Mouse (Mus musculus): ENCODE data around the gene Scamp3. TPM values are rescaled to one million over a fixed set of nuclear protein-coding genes. Genes with fewer than 3 reads are reported as not detected.
A peak's percentile ranks its signal among the peaks of the same experiment; 100 is the strongest.

The Scamp3 gene
- polyA plus RNA-seq (2016; fragmentation: Nextera tagmentation; extraction: Ambion mirVana) = 89.7 and 94.4 TPM in 2 replicates

DNA sequence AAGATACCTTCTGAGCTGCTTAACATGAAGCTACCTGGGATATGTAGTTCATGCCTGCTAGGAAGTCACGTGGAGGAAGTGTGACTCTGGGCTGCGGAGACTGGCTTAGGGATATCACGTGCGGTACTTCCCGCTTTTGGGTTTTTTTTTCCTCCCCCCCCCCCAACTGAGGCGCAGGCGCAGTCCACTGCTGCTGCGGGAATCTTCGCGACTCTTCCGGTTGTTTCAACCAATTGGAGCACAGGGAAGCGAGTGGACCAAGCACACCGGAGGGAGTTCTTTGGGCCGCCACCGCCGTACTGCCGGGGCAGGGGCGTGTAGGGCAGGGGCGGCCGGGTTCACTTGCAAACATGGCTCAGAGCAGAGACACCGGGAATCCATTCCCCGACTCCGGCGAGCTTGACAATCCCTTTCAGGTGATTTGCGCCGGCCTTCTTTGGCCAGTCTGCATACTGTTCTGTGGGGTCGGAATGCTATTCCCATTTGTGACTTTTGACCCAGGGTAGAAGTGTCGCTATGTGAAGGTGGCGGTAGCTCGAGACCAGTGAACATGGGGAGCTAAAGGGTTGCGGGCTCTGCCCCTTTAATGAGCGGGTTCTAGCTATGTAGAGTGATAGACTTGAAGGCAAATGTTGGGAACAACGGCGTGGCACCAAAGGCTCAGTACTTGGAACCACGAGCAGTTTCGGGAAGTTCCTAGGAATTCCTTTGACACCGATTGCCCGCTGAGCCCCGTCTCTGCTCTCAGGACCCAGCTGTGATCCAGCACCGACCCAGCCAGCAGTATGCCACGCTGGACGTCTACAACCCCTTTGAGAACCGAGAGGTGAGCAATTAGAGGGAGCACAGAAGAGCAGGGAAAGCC lies at the start of gene Scamp3:
Gene Scamp3, plus strand, starts transcription at position 232 of the 865 bp plus-strand sequence.
- Histone ChIP-seq H3K9ac (peak within 1 kb of the TSS; percentile 78), H3K27me3 (no peaks in the 10 kb centered on the region), H3K4me1 (peaks cover 22% of the 10 kb centered on the region), H3K36me3 (replicated peaks) (peaks cover 79% of the 10 kb centered on the region), H3K27ac (peak within 1 kb of the TSS; percentile 67), H3K4me3 (replicated peaks) (peak within 1 kb of the TSS; percentile 73), H3K4me2 (peak within 1 kb of the TSS; percentile 93), H3K9me3 (no peaks in the 10 kb centered on the region)
- ATAC-seq (ENCODE audit: low FRiP score) = peak; percentile 95
- WGBS = under 1% methylated on average over 43 of the region's 43 CpGs

GRCm38 (mm10) chr3:89129908-89130307 lies 47.4 kb upstream of the Scamp3 start:
- H3K4me2 ChIP-seq = no peak overlapping the region
- H3K4me1 ChIP-seq = peaks cover 7% of the 10 kb centered on the region
- H3K27me3 ChIP-seq = peaks cover 5% of the 10 kb centered on the region
- no peaks in the 10 kb centered on the region for H3K9me3 ChIP-seq
- no peak overlapping the region for H3K4me3 ChIP-seq (replicated peaks)
- H3K27ac ChIP-seq = no peak overlapping the region
- no peak for ATAC-seq (ENCODE audit: low FRiP score)
- WGBS = 97% methylated on average over 3 of the region's 3 CpGs
- no peak overlapping the region for H3K9ac ChIP-seq
- no peaks in the 10 kb centered on the region for H3K36me3 ChIP-seq (replicated peaks)

- Histone ChIP-seq H3K27ac (no peak overlapping the region), H3K9ac (peak overlapping the region; percentile 54), H3K9me3 (no peaks in the 10 kb centered on the region), H3K4me1 (peaks cover 7% of the 10 kb centered on the region), H3K4me2 (peak overlapping the region; percentile 59), H3K27me3 (peaks cover 8% of the 10 kb centered on the region), H3K4me3 (replicated peaks) (peak overlapping the region; percentile 31; the same call in 1 of the 2 replicates), H3K36me3 (replicated peaks) (no peaks in the 10 kb centered on the region)
- ATAC-seq (ENCODE audit: low FRiP score) = no peak
- 44% methylated on average over 4 of the region's 4 CpGs for WGBS
These were observed 45.5 kb upstream of the Scamp3 start for GRCm38 (mm10) chr3:89131816-89132215.

- Histone ChIP-seq H3K4me1 (peaks cover 7% of the 10 kb centered on the region), H3K4me2 (peak overlapping the region; percentile 59), H3K9ac (peak overlapping the region; percentile 54), H3K27me3 (peaks cover 8% of the 10 kb centered on the region), H3K9me3 (no peaks in the 10 kb centered on the region), H3K4me3 (replicated peaks) (peak overlapping the region; percentile 31), H3K27ac (no peak overlapping the region), H3K36me3 (replicated peaks) (no peaks in the 10 kb centered on the region)
- peak; percentile 51; the same call in 1 of the 2 replicates for ATAC-seq (ENCODE audit: low FRiP score)
- 15% methylated on average over 30 of the region's 30 CpGs for WGBS
These were observed 44.8 kb upstream of the Scamp3 start for GRCm38 (mm10) chr3:89132285-89133062.

- Histone ChIP-seq H3K27ac (no peak overlapping the region), H3K9me3 (no peaks in the 10 kb centered on the region), H3K4me2 (no peak overlapping the region), H3K4me1 (peaks cover 7% of the 10 kb centered on the region), H3K4me3 (replicated peaks) (no peak overlapping the region), H3K27me3 (peaks cover 8% of the 10 kb centered on the region), H3K36me3 (replicated peaks) (no peaks in the 10 kb centered on the region), H3K9ac (no peak overlapping the region)
- no peak for ATAC-seq (ENCODE audit: low FRiP score)
- 80% methylated on average over 7 of the region's 7 CpGs for WGBS
These were observed 44.2 kb upstream of the Scamp3 start for GRCm38 (mm10) chr3:89133063-89133450.

DNA sequence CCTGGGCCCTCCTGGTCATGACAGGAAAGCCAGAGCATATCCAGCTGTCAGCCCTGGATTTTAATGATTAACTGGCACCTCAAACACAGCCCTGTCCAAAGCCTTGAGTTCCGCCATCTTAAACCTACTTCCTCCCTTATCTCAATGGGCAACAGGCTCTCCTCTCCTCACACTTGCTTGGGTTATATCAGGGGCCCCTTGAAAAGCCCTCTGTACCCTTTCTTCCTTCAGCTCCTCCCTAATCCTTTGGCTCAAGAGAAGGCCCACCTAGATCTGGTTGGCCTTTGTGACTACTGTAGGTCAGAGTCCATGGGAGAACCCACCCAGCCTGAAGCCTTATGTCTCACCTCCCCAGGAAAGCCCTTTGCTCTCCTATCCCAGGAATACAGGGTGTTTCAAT lies 43.5 kb upstream of the Scamp3 start:
- no peak overlapping the region for H3K27ac ChIP-seq
- no peak for ATAC-seq (ENCODE audit: low FRiP score)
- H3K36me3 ChIP-seq (replicated peaks) = no peaks in the 10 kb centered on the region
- H3K9me3 ChIP-seq = no peaks in the 10 kb centered on the region
- H3K27me3 ChIP-seq = peaks cover 8% of the 10 kb centered on the region
- no peak overlapping the region for H3K4me2 ChIP-seq
- H3K4me3 ChIP-seq (replicated peaks) = no peak overlapping the region
- no peak overlapping the region for H3K9ac ChIP-seq
- peaks cover 7% of the 10 kb centered on the region for H3K4me1 ChIP-seq
- 90% methylated on average over 1 of the region's 1 CpGs for WGBS

DNA sequence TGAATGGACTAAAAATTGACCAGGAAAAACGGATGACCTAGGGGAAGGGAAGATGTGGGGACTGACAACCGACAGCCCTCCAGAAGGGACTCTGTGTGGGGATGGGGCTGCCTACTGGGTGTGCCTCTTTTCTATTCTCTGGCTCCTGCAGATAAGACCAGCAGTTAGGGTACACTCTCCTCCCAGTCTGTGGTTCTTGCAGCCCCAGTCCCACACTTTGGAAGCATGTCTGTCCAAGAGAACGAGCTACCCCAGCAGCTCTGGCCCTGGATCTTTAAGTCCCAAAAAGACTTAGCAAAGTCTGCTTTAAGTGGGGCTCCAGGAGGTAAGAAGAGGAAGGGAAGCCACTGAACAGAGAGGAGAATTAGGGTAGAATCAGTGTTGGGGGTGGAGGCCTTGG lies 41.3 kb upstream of the Scamp3 start, which contains the start of gene Pklr:
Gene Pklr, plus strand, starts transcription at position 185 of the 400 bp plus-strand sequence.
- Histone ChIP-seq H3K27me3 (peaks cover 8% of the 10 kb centered on the region), H3K9ac (no peak within 1 kb of the TSS), H3K4me3 (replicated peaks) (no peak within 1 kb of the TSS), H3K4me2 (no peak within 1 kb of the TSS), H3K4me1 (peaks cover 7% of the 10 kb centered on the region), H3K36me3 (replicated peaks) (no peaks in the 10 kb centered on the region), H3K9me3 (no peaks in the 10 kb centered on the region), H3K27ac (no peak within 1 kb of the TSS)
- no peak for ATAC-seq (ENCODE audit: low FRiP score)
- WGBS = 53% methylated on average over 3 of the region's 3 CpGs

DNA sequence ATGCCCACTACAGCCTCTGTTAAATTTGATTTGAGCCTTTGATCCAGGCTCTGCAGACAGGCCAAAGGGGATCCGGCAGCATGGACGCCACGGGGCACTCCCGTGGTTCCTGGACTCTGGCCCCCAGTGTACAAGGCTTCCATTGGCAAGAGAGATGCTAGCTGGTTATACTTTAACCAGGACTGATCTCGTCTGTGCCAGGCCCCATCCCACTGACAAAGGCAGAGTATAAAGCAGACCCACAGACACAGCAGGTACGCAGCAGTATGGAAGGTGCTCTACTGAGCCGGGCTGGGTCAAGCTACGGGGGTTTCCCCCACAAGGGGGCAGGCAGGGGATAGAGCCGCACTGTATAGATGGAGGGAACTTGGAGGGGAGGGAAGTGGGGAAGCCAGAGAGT lies 40.9 kb upstream of the Scamp3 start:
- ATAC-seq (ENCODE audit: low FRiP score) = no peak
- Histone ChIP-seq H3K4me2 (no peak overlapping the region), H3K9ac (no peak overlapping the region), H3K9me3 (no peaks in the 10 kb centered on the region), H3K36me3 (replicated peaks) (no peaks in the 10 kb centered on the region), H3K4me3 (replicated peaks) (no peak overlapping the region), H3K4me1 (peaks cover 7% of the 10 kb centered on the region), H3K27me3 (peaks cover 8% of the 10 kb centered on the region), H3K27ac (no peak overlapping the region)
- 47% methylated on average over 9 of the region's 9 CpGs for WGBS

GRCm38 (mm10) chr3:89144821-89145220 lies 32.5 kb upstream of the Scamp3 start:
- 87% methylated on average over 10 of the region's 10 CpGs for WGBS
- Histone ChIP-seq H3K36me3 (replicated peaks) (0 out of 2 replicates have a peak, but pooled peaks cover 3% of the 10 kb centered on the region), H3K9ac (no peak overlapping the region), H3K27ac (no peak overlapping the region), H3K27me3 (peaks cover 34% of the 10 kb centered on the region), H3K4me1 (peaks cover 16% of the 10 kb centered on the region), H3K9me3 (no peaks in the 10 kb centered on the region), H3K4me2 (no peak overlapping the region), H3K4me3 (replicated peaks) (no peak overlapping the region)
- ATAC-seq (ENCODE audit: low FRiP score) = no peak

DNA sequence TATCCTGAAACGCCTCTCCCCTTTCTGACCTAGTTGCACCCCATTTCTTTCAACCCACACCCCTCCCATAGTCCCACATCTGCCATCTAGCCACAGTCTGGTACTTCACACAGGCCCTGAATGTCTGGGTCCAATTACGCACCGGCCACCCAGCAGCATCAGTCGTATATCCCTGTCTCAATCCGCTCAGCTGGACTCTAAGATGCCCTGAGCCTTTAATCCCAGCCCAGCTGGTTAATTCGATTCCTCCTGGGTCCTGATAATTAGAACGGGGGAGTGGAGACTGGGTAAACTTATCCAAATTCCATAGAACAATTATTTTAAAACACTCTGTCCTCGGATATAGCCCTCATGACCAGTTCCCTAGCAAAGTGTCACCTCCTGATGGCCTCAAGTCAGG lies 31.7 kb upstream of the Scamp3 start:
- H3K27me3 ChIP-seq = peaks cover 41% of the 10 kb centered on the region
- 21% methylated on average over 8 of the region's 8 CpGs for WGBS
- H3K36me3 ChIP-seq (replicated peaks) = 0 out of 2 replicates have a peak, but pooled peaks cover 3% of the 10 kb centered on the region

GRCm38 (mm10) chr3:89147101-89147978 lies 29.9 kb upstream of the Scamp3 start:
- 24% methylated on average over 26 of the region's 26 CpGs for WGBS
- ATAC-seq (ENCODE audit: low FRiP score) = no peak
- H3K4me1 ChIP-seq = peaks cover 16% of the 10 kb centered on the region
- H3K9ac ChIP-seq = no peak overlapping the region
- H3K36me3 ChIP-seq (replicated peaks) = peaks cover 9% of the 10 kb centered on the region; the same call in 1 of the 2 replicates
- H3K4me2 ChIP-seq = peak overlapping the region; percentile 21; the same call in 1 of the 2 replicates
- H3K27ac ChIP-seq = no peak overlapping the region
- H3K9me3 ChIP-seq = no peaks in the 10 kb centered on the region
- peaks cover 47% of the 10 kb centered on the region for H3K27me3 ChIP-seq
- no peak overlapping the region for H3K4me3 ChIP-seq (replicated peaks)

More for the DNA sequence above, 31.7 kb upstream of the Scamp3 start:
- Histone ChIP-seq H3K9ac (no peak overlapping the region; the same call in 1 of the 2 replicates), H3K4me2 (no peak overlapping the region), H3K9me3 (no peaks in the 10 kb centered on the region), H3K4me3 (replicated peaks) (no peak overlapping the region), H3K27ac (no peak overlapping the region), H3K4me1 (peaks cover 16% of the 10 kb centered on the region)
- no peak for ATAC-seq (ENCODE audit: low FRiP score)
